Mouse (Mus musculus): Measurements from ENCODE around the gene Ccar1.

- TF ChIP-seq POLR2A (IDR thresholded peaks at IDR 0.05; ENCODE audit: borderline replicate concordance, insufficient read depth, low read length) (no peak), CTCF (IDR thresholded peaks at IDR 0.05; ENCODE audit: borderline replicate concordance, insufficient read depth, low read depth, low read length) (no peak)
Observed at GRCm38 (mm10) chr10:62810010-62810409, 17.9 kb upstream of the Ccar1 start.

Measured in cerebellum, adult 2 months (tissue).